Mouse (Mus musculus) heart, postnatal 0 days (tissue): ENCODE measurements around the gene Pou2f3. TPM values are rescaled to one million over a fixed set of nuclear protein-coding genes. Genes with fewer than 3 reads are reported as not detected.

Experiments used
- ATAC-seq: fragments of 200-750 bp; cut with Nextera tagmentation; 2 replicates; pipeline ENCODE4 v1.8.0; 2017; ENCODE audit warnings: low read depth, moderate number of reproducible peaks, moderate library complexity; ENCODE audit not compliant: insufficient read depth
- DNase-seq: peaks from one replicate; pipeline ENCODE4 v3.0.0-alpha.2; 2016; ENCODE audit warnings: low spot score
- H3K27ac ChIP-seq: fragments of 300-500 bp; sonication (generic); 2 replicates; pipeline ENCODE4 v1.5.1; 2014; ENCODE audit warnings: low read depth, mild to moderate bottlenecking
- H3K27me3 ChIP-seq: fragments of 300-500 bp; sonication (generic); 2 replicates; pipeline ENCODE4 v1.6.1; 2014; ENCODE audit warnings: low read length, mixed read lengths; ENCODE audit not compliant: control insufficient read depth, insufficient read depth
- H3K36me3 ChIP-seq: fragments of 300-500 bp; sonication (generic); replicated peaks from 2 replicates; pipeline ENCODE4 v1.6.1; 2014; ENCODE audit warnings: low read length, mixed read lengths; ENCODE audit not compliant: control insufficient read depth, insufficient read depth
- H3K4me1 ChIP-seq: fragments of 300-500 bp; sonication (generic); 2 replicates; pipeline ENCODE4 v1.6.1; 2014; ENCODE audit warnings: antibody characterized with exemption; ENCODE audit not compliant: control insufficient read depth, insufficient read depth
- H3K4me2 ChIP-seq: fragments of 300-500 bp; sonication (generic); 2 replicates; pipeline ENCODE4 v1.6.1; 2014; ENCODE audit warnings: low read depth, mild to moderate bottlenecking, low read length, moderate library complexity
- H3K4me3 ChIP-seq: fragments of 300-500 bp; sonication (generic); 2 replicates; pipeline ENCODE4 v1.5.1; 2014; ENCODE audit warnings: low read depth, low read length
- H3K9ac ChIP-seq: fragments of 300-500 bp; sonication (generic); replicated peaks from 2 replicates; pipeline ENCODE4 v1.6.1; 2014; ENCODE audit warnings: low read depth, low read length, mixed read lengths
- H3K9me3 ChIP-seq: fragments of 300-500 bp; sonication (generic); replicated peaks from 2 replicates; pipeline ENCODE4 v1.6.1; 2016; ENCODE audit warnings: low read length; ENCODE audit not compliant: control insufficient read depth
- CTCF ChIP-seq: IDR thresholded peaks from 2 replicates; pipeline ENCODE4 v1.5.1; 2016; ENCODE audit warnings: antibody characterized with exemption, control low read depth, low read depth
- EP300 ChIP-seq: IDR thresholded peaks from 2 replicates; pipeline ENCODE4 v1.6.1; 2016; ENCODE audit warnings: antibody characterized with exemption, low read depth
- WGBS: fragments of 180-500 bp; shearing (Covaris S2); extraction: QIAGEN DNeasy Blood & Tissue Kit; methylation state at CpG from one replicate; pipeline ENCODE4 v1.1.7; 2014; 5-methylcytosine and 5-hydroxymethylcytosine counted together
- polyA plus RNA-seq: library from polyadenylated mRNA; unstranded; fragments of >200 nt; fragmentation: Nextera tagmentation; extraction: Ambion mirVana; gene quantifications from 2 replicates; pipeline ENCODE4 v1.2.1, GENCODE M21; 2015
- total RNA-seq: library from RNA; depleted of rRNA; stranded (reverse); fragments of >200 nt; gene quantifications from 2 replicates; pipeline ENCODE4 v1.2.3, GENCODE M21; 2014; ENCODE audit warnings: low replicate concordance

Gene Pou2f3
- total and polyA plus RNA-seq, 2 experiments from 2014 or later = 0.08 TPM; not detected in 1

DNA sequence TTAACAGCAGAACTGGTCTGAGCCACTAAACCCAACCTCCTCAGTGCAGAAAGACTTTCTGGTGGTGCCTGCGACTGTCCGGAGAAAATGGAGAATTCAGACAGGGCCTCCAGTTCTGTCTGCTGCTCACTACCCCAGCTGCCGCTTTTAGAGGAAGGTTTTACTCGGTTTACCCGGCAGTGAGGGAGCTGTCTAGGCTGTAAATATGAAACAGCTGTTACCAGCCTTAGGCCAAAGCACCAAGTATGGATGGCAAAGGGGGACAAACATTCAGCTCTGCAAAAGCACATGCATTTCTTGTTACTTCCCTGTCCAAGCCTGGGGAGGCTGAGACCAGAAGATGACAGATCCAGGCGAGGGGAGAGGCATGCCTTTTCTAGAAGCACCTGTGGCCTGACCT is 43.8 kb downstream of the Pou2f3 start:
- Histone ChIP-seq H3K4me3 (no peak overlapping the region), H3K27me3 (no peaks in the 10 kb centered on the region; the same call in 1 of the 2 replicates), H3K9ac (no peak overlapping the region), H3K4me2 (no peak overlapping the region), H3K9me3 (no peaks in the 10 kb centered on the region), H3K27ac (no peak overlapping the region), H3K4me1 (no peaks in the 10 kb centered on the region), H3K36me3 (no peaks in the 10 kb centered on the region)
- WGBS = 71% methylated on average over 6 of the region's 6 CpGs
- DNase-seq = no peak
- no peak for ATAC-seq
- TF ChIP-seq EP300 = no peak
- TF ChIP-seq CTCF = no peak

DNA sequence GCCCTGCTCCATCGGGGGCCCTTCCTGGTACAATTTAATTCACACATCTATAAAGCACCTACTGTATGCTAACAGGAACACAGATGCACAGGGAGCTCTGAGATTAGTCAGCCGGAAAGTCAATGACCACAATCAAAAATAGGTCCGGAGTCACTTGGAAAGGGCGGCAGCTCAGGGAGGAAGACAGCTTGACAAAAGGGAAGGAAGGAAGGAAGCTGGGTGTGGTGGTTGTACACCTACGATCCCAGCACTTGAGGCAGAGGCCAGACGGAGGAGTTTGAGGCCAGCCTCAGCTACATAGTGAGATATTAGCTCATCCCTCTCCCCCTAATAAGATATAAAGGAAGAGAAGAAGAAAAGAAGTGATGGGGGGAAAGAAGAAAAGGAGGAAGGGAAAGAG is 54.2 kb downstream of the Pou2f3 start:
- no peak for ATAC-seq
- no peak overlapping the region for H3K4me3 ChIP-seq

DNA sequence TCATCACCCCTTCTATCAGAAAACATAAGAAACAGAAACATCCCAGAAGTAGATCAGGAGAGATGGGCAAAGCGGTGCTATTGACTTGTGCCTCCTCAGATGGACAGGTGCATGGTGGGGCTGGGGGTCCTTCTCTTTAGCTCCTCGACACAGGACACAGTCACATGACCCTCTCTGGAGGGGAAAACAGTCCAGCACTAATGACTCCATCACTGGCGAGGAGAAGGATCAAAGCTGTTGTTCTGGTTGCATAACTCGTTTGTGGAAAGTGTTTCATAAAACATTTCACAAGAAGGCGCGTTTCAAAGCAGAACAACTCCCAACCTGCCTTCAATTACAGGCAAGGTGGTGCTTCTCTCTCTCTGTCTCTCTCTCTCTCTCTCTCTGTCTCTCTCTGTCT is 58.4 kb downstream of the Pou2f3 start:
- Histone ChIP-seq H3K4me1 (peaks cover 7% of the 10 kb centered on the region; the same call in 1 of the 2 replicates), H3K4me3 (no peak overlapping the region), H3K36me3 (no peaks in the 10 kb centered on the region), H3K9ac (no peak overlapping the region), H3K27ac (no peak overlapping the region), H3K27me3 (peaks cover 37% of the 10 kb centered on the region), H3K4me2 (no peak overlapping the region), H3K9me3 (no peaks in the 10 kb centered on the region)
- 81% methylated on average over 6 of the region's 6 CpGs for WGBS
- DNase-seq (no peak), ATAC-seq (no peak)
- TF ChIP-seq EP300 (no peak), CTCF (no peak)

More for the DNA sequence above, 54.2 kb downstream of the Pou2f3 start:
- DNase-seq = no peak
- TF ChIP-seq EP300 (no peak), CTCF (no peak)
- H3K9ac ChIP-seq = no peak overlapping the region
- H3K4me2 ChIP-seq = no peak overlapping the region
- no peaks in the 10 kb centered on the region for H3K4me1 ChIP-seq
- peaks cover 33% of the 10 kb centered on the region for H3K27me3 ChIP-seq
- H3K9me3 ChIP-seq = no peaks in the 10 kb centered on the region
- 54% methylated on average over 6 of the region's 6 CpGs for WGBS
- no peaks in the 10 kb centered on the region for H3K36me3 ChIP-seq
- H3K27ac ChIP-seq = no peak overlapping the region

DNA sequence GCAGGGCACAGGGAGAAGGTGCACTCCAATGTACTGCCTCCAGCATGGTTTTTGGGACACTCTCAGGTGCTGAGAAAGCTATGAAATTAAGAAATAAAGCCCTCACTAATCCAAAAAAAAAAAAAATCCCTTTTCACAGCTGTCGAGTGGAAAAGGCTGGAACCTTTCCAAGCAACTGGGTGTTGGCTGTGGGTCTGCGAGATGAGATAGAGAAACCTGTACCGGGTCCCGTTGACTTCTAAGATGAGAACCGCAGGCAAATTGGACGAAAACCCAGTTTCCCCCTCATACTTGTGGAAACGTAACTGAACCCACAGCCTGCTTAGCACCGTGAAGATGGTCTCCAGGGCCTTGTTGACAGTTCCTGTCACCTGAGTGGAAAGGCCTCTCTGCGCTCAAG is 59.2 kb downstream of the Pou2f3 start:
- no peak overlapping the region for H3K4me2 ChIP-seq
- peaks cover 35% of the 10 kb centered on the region for H3K27me3 ChIP-seq
- H3K4me1 ChIP-seq = peaks cover 7% of the 10 kb centered on the region; the same call in 1 of the 2 replicates
- no peak overlapping the region for H3K27ac ChIP-seq
- no peak overlapping the region for H3K9ac ChIP-seq
- DNase-seq (no peak), ATAC-seq (no peak)
- no peaks in the 10 kb centered on the region for H3K36me3 ChIP-seq
- H3K4me3 ChIP-seq = no peak overlapping the region
- no peak for TF ChIP-seq EP300
- WGBS = 46% methylated on average over 9 of the region's 9 CpGs
- H3K9me3 ChIP-seq = no peaks in the 10 kb centered on the region

DNA sequence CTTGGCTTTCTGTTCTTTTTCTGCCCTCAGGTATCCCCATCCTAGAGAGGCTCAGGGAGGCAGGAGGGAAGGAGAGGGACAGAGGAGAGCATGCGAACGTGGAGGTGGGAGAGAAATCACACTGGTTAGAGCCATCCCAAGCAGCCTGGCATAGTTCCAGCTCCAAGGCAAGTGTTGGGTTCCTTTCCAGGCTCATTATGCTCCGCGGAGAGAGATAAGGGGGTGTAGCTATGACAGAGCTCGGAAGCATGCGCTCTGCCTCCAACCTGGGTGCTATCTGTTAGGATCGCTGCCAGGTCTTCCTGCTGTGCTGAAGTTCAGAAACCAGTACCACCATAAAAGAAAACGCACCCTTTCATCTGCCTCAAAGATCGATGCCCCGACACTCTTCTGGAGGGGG is 60.1 kb downstream of the Pou2f3 start:
- H3K4me1 ChIP-seq = peaks cover 7% of the 10 kb centered on the region; the same call in 1 of the 2 replicates
- ATAC-seq (peak; percentile 57; the same call in 1 of the 2 replicates), DNase-seq (peak; percentile 20)
- peak overlapping the region; percentile 34; the same call in 1 of the 2 replicates for H3K4me2 ChIP-seq
- H3K27ac ChIP-seq = no peak overlapping the region
- H3K9me3 ChIP-seq = no peaks in the 10 kb centered on the region
- H3K4me3 ChIP-seq = no peak overlapping the region; the same call in 1 of the 2 replicates
- H3K36me3 ChIP-seq = no peaks in the 10 kb centered on the region
- TF ChIP-seq CTCF (no peak), EP300 (no peak)
- H3K27me3 ChIP-seq = peaks cover 30% of the 10 kb centered on the region
- WGBS = 10% methylated on average over 10 of the region's 10 CpGs
- H3K9ac ChIP-seq = no peak overlapping the region

DNA sequence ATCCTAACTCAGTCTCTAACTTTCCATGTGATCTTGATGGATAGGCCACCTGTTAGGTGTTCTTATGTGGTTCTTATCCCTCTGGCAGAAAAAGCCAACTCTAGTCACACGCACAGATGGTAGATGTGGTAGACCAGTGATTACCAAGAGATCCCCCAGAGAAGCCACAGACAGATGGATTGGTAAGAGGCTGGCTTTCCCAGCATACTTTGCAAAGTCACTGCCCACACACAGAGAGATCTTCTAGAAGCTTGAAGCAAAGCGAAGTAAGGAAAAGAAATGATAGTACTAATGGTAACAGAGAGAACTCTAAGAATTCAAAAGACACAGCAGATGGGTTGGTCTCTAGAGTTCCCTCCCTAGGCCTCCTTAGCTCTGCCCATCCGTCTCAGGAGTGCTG is 60.7 kb downstream of the Pou2f3 start:
- no peak for DNase-seq
- Histone ChIP-seq H3K9me3 (no peaks in the 10 kb centered on the region), H3K4me3 (no peak overlapping the region), H3K36me3 (no peaks in the 10 kb centered on the region), H3K27me3 (peaks cover 30% of the 10 kb centered on the region), H3K4me2 (no peak overlapping the region), H3K9ac (no peak overlapping the region), H3K27ac (no peak overlapping the region), H3K4me1 (peaks cover 8% of the 10 kb centered on the region; the same call in 1 of the 2 replicates)
- no peak for TF ChIP-seq EP300
- 82% methylated on average over 3 of the region's 3 CpGs for WGBS
- ATAC-seq = no peak
